Mouse (Mus musculus) intestine, postnatal 0 days (tissue): ENCODE measurements at regions not wholly inside any gene's neighbourhood (a gene's known extent, or its start where the extent isn't known, plus 50 kb on each side); places are given as distances from the start of the nearest gene placed in this dataset.

Experiments used
- ATAC-seq: fragments of 200-750 bp; cut with Nextera tagmentation; 2 replicates; pipeline ENCODE4 v1.8.0; 2017; ENCODE audit warnings: mild to moderate bottlenecking, moderate TSS enrichment, moderate library complexity
- H3K27ac ChIP-seq: fragments of 300-500 bp; sonication (generic); 2 replicates; pipeline ENCODE4 v1.5.1; 2014; ENCODE audit warnings: mild to moderate bottlenecking, low read depth, low read length, moderate library complexity
- H3K27me3 ChIP-seq: fragments of 300-500 bp; sonication (generic); replicated peaks from 2 replicates; pipeline ENCODE4 v1.6.1; 2014; ENCODE audit warnings: low read length, mixed read lengths; ENCODE audit not compliant: control insufficient read depth, insufficient read depth
- H3K36me3 ChIP-seq: fragments of 300-500 bp; sonication (generic); 2 replicates; pipeline ENCODE4 v1.6.1; 2014; ENCODE audit warnings: mild to moderate bottlenecking, moderate library complexity; ENCODE audit not compliant: control insufficient read depth, insufficient read depth
- H3K4me1 ChIP-seq: fragments of 300-500 bp; sonication (generic); replicated peaks from 2 replicates; pipeline ENCODE4 v1.6.1; 2014; ENCODE audit warnings: antibody characterized with exemption, low read length, mixed read lengths; ENCODE audit not compliant: control insufficient read depth, insufficient read depth
- H3K4me2 ChIP-seq: fragments of 300-500 bp; sonication (generic); replicated peaks from 2 replicates; pipeline ENCODE4 v1.6.1; 2014; ENCODE audit warnings: low read depth, mild to moderate bottlenecking, moderate library complexity
- H3K4me3 ChIP-seq: fragments of 300-500 bp; sonication (generic); 2 replicates; pipeline ENCODE4 v1.5.1; 2014; ENCODE audit warnings: low read depth, low read length
- H3K9ac ChIP-seq: fragments of 300-500 bp; sonication (generic); 2 replicates; pipeline ENCODE4 v1.6.1; 2014; ENCODE audit warnings: mild to moderate bottlenecking, low read depth, low read length
- H3K9me3 ChIP-seq: fragments of 300-500 bp; sonication (generic); 2 replicates; pipeline ENCODE4 v1.6.1; 2016; ENCODE audit warnings: mixed run types; ENCODE audit not compliant: control insufficient read depth
- CTCF ChIP-seq: sonication (generic); IDR thresholded peaks from 2 replicates; pipeline ENCODE4 v1.5.1; 2016; ENCODE audit warnings: low read depth, mild to moderate bottlenecking, control low read depth, antibody characterized with exemption, moderate library complexity
- WGBS: fragments of 180-500 bp; shearing (Covaris S2); extraction: QIAGEN DNeasy Blood & Tissue Kit; methylation state at CpG from one replicate; pipeline ENCODE4 v1.1.7; 2014; 5-methylcytosine and 5-hydroxymethylcytosine counted together

DNA sequence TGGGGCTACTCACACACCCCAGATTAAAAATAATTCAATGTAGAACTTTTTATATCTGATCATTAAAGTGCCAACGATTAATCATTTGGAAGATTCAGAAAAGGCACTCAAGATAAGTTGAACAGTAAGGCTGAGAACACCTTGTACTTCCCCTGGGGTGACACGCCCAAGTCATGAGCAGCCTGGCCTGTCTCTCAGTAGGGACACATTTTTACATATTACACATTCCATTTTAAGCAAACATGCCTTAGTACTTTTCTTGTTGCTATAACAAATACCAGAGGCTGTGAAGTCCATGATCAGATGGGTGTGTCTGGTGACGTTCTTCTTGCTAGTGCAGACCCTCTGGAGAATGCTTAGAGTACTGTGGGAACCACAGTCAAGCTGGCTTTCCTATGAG lies 184.2 kb upstream of the Tshz3 start:
- no peak for TF ChIP-seq CTCF
- no peaks in the 10 kb centered on the region for H3K36me3 ChIP-seq
- no peak for ATAC-seq
- no peaks in the 10 kb centered on the region for H3K4me1 ChIP-seq
- H3K9ac ChIP-seq: no peak overlapping the region
- no peaks in the 10 kb centered on the region for H3K9me3 ChIP-seq
- H3K27ac ChIP-seq: no peak overlapping the region
- H3K4me3 ChIP-seq: no peak overlapping the region
- WGBS: 69% methylated on average over 3 of the region's 3 CpGs
- H3K27me3 ChIP-seq: no peaks in the 10 kb centered on the region
- H3K4me2 ChIP-seq: no peak overlapping the region

- no peak overlapping the region for H3K4me2 ChIP-seq
- ATAC-seq: no peak
- no peaks in the 10 kb centered on the region for H3K4me1 ChIP-seq
- no peak overlapping the region for H3K4me3 ChIP-seq
- H3K36me3 ChIP-seq: no peaks in the 10 kb centered on the region
- TF ChIP-seq CTCF: no peak
- WGBS: 47% methylated on average over 7 of the region's 7 CpGs
- no peak overlapping the region for H3K9ac ChIP-seq
- H3K27ac ChIP-seq: no peak overlapping the region
- no peaks in the 10 kb centered on the region for H3K9me3 ChIP-seq
- no peaks in the 10 kb centered on the region for H3K27me3 ChIP-seq
Measured at GRCm38 (mm10) chr7:36516094-36516663, 181.7 kb upstream of the Tshz3 start.

DNA sequence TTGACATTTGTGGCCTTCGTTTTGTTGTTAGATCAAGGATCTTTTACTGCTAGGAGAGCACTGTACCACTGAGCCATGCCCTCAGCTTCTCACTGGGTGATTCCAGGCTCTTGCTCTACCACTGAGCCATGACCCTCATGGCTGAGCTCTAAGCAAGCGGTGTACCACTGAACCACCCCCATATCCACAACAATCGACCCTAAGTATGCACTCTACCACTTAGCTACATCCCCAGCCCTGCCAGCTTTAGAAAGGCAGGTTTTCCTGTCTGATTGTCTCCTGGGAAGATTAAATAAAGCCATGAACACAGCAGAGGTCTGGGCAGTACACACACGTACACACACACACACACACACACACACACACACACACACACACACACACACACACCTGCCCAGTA lies 178.9 kb upstream of the Tshz3 start:
- Histone ChIP-seq H3K27me3 (no peaks in the 10 kb centered on the region), H3K4me3 (no peak overlapping the region), H3K9me3 (no peaks in the 10 kb centered on the region), H3K9ac (no peak overlapping the region), H3K4me2 (no peak overlapping the region), H3K27ac (no peak overlapping the region), H3K4me1 (no peaks in the 10 kb centered on the region), H3K36me3 (no peaks in the 10 kb centered on the region)
- no peak for ATAC-seq
- 81% methylated on average over 4 of the region's 4 CpGs for WGBS
- no peak for TF ChIP-seq CTCF

- 77% methylated on average over 5 of the region's 5 CpGs for WGBS
- no peaks in the 10 kb centered on the region for H3K9me3 ChIP-seq
Measured at GRCm38 (mm10) chr7:36522960-36523359, 175.0 kb upstream of the Tshz3 start.

GRCm38 (mm10) chr7:36526148-36526547 lies 171.8 kb upstream of the Tshz3 start:
- Histone ChIP-seq H3K27me3 (no peaks in the 10 kb centered on the region), H3K27ac (no peak overlapping the region), H3K4me1 (no peaks in the 10 kb centered on the region), H3K9me3 (no peaks in the 10 kb centered on the region), H3K4me2 (no peak overlapping the region), H3K4me3 (no peak overlapping the region), H3K36me3 (no peaks in the 10 kb centered on the region), H3K9ac (no peak overlapping the region)
- ATAC-seq: no peak
- TF ChIP-seq CTCF: no peak
- 67% methylated on average over 7 of the region's 7 CpGs for WGBS

More at GRCm38 (mm10) chr7:36522960-36523359, 175.0 kb upstream of the Tshz3 start:
- no peak overlapping the region for H3K4me3 ChIP-seq
- no peaks in the 10 kb centered on the region for H3K27me3 ChIP-seq
- H3K27ac ChIP-seq: no peak overlapping the region
- no peak for TF ChIP-seq CTCF
- H3K4me2 ChIP-seq: no peak overlapping the region
- H3K36me3 ChIP-seq: no peaks in the 10 kb centered on the region
- H3K4me1 ChIP-seq: no peaks in the 10 kb centered on the region
- no peak for ATAC-seq
- H3K9ac ChIP-seq: no peak overlapping the region

DNA sequence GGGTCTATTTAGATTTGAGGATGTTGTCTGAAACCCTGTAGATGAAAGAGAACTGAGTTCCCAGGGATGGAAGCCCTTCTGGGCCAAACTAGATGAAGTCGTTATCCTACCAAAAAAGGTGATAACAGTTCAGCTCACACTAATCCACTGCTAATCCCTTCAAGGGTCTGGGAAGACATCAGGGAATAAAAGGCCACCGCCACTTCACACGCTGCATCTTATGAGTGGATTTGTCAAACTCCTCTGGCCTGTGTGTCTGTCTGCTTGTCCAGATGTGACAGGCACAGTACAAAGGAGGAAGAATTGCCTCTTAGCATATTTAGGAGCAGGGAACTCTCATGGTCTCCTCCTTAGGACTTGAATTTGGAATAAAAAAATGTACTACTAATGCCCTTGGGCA lies 171.2 kb upstream of the Tshz3 start:
- no peak overlapping the region for H3K27ac ChIP-seq
- no peak for ATAC-seq
- H3K36me3 ChIP-seq: no peaks in the 10 kb centered on the region
- 63% methylated on average over 3 of the region's 3 CpGs for WGBS
- no peak for TF ChIP-seq CTCF
- H3K4me1 ChIP-seq: no peaks in the 10 kb centered on the region
- no peaks in the 10 kb centered on the region for H3K27me3 ChIP-seq
- no peaks in the 10 kb centered on the region for H3K9me3 ChIP-seq
- H3K9ac ChIP-seq: no peak overlapping the region
- no peak overlapping the region for H3K4me2 ChIP-seq
- H3K4me3 ChIP-seq: no peak overlapping the region

GRCm38 (mm10) chr7:36529504-36530065 lies 168.3 kb upstream of the Tshz3 start:
- WGBS: 67% methylated on average over 15 of the region's 15 CpGs
- Histone ChIP-seq H3K27ac (no peak overlapping the region), H3K9ac (no peak overlapping the region), H3K36me3 (no peaks in the 10 kb centered on the region), H3K9me3 (no peaks in the 10 kb centered on the region), H3K27me3 (no peaks in the 10 kb centered on the region), H3K4me1 (no peaks in the 10 kb centered on the region), H3K4me2 (no peak overlapping the region), H3K4me3 (no peak overlapping the region)
- TF ChIP-seq CTCF: no peak
- no peak for ATAC-seq
